8 mouse cellular contexts compared by ENCODE assay signal in the genomic region with DNA sequence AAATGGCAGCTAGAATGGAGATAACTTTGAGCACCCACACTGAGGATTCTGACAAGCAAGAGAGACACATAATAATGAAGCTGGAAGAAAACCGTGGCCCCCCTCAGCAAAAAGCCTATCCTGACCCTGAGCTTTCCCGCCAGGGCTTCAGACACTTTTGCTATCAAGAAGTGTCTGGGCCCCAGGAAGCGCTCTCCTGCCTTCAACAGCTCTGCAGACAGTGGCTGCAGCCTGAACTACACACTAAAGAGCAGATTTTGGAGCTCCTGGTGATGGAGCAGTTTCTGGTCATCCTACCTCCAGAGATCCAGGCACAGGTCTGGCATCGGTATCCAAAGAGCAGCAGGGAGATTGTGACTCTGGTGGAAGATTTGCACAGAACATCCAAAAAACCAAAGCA. TPM values are rescaled to one million over a fixed set of nuclear protein-coding genes. Genes with fewer than 3 reads are reported as not detected.
DNase-seq lines count a peak whose midpoint lies in the region; ATAC-seq and TF ChIP-seq lines count a peak whose summit lies in the region.

No protein-coding gene starts in this region.

- no peak overlapping the region for H3K27ac ChIP-seq in forebrain, postnatal 0 days (ENCODE audit: low read depth, low read length)
- no peak overlapping the region for H3K27ac ChIP-seq in midbrain, embryonic 10.5 days (replicated peaks)

- peak overlapping the region; percentile 71 for H3K4me2 ChIP-seq in forebrain, postnatal 0 days (ENCODE audit: low read depth)

- H3K4me1 ChIP-seq in forebrain, postnatal 0 days (ENCODE audit: insufficient read depth) = peaks cover 8% of the 10 kb centered on the region
- peaks cover 13% of the 10 kb centered on the region for H3K4me1 ChIP-seq in midbrain, embryonic 10.5 days

- peak; percentile 14 for DNase-seq in kidney, adult 9 months
- DNase-seq in kidney, adult 11 months = no peak
- peak; percentile 54 for DNase-seq in R1 (ENCODE audit: low read depth, low spot score)
- no peak for DNase-seq in forebrain, postnatal 0 days
- DNase-seq in midbrain, embryonic 10.5 days (ENCODE audit: low spot score) = no peak
- DNase-seq in left cerebral cortex, adult 11 months (ENCODE audit: low spot score) = no peak
- DNase-seq in Muller cell, postnatal 12 days (ENCODE audit: inconsistent ontology term) = no peak
- DNase-seq in thymus, postnatal 25 days = no peak

- H3K9me3 ChIP-seq in forebrain, postnatal 0 days (ENCODE audit: low read length) = no peaks in the 10 kb centered on the region
- H3K9me3 ChIP-seq in midbrain, embryonic 10.5 days (replicated peaks) = no peaks in the 10 kb centered on the region

- H3K9ac ChIP-seq in forebrain, postnatal 0 days = peak overlapping the region; percentile 64

- H3K4me3 ChIP-seq in forebrain, postnatal 0 days (ENCODE audit: low read depth, low read length) = peak overlapping the region; percentile 54
- peak overlapping the region; percentile 75 for H3K4me3 ChIP-seq in midbrain, embryonic 10.5 days

- H3K36me3 ChIP-seq in forebrain, postnatal 0 days (ENCODE audit: insufficient read depth) = no peaks in the 10 kb centered on the region
- no peaks in the 10 kb centered on the region for H3K36me3 ChIP-seq in midbrain, embryonic 10.5 days

- no peak for ATAC-seq in forebrain, postnatal 0 days

- no peak for TF ChIP-seq CTCF in forebrain, postnatal 0 days (IDR thresholded peaks at IDR 0.05; ENCODE audit: low read depth)

- WGBS in forebrain, postnatal 0 days = 64% methylated on average over 4 of the region's 4 CpGs
- 71% methylated on average over 4 of the region's 4 CpGs for whole genome bisulfite sequencing in midbrain, embryonic 10.5 days

- no peaks in the 10 kb centered on the region for H3K27me3 ChIP-seq in forebrain, postnatal 0 days (ENCODE audit: insufficient read depth, low read length)
- H3K27me3 ChIP-seq in midbrain, embryonic 10.5 days (ENCODE audit: low read depth, poor library complexity, severe bottlenecking) = no peaks in the 10 kb centered on the region

RNA-seq across cellular contexts. Expression of gene Zfp174, which starts 0.8 kb away (rescaled TPM):
- 3.9 and 4.4 TPM in 2 replicates for total RNA-seq in forebrain, postnatal 0 days (2014; rRNA removed)
- polyA plus RNA-seq in forebrain, postnatal 0 days (2015; fragmentation: Nextera tagmentation; extraction: Ambion mirVana) = 1.2 and 1.9 TPM in 2 replicates
- 1.00 and 1.3 TPM in 2 replicates for polyA plus RNA-seq in midbrain, embryonic 10.5 days (2016; fragmentation: Nextera tagmentation; extraction: Ambion mirVana)

RNA-seq across cellular contexts. Expression of gene Olfr15, which starts 17.2 kb away (rescaled TPM):
- not detected in 2 replicates for total RNA-seq in forebrain, postnatal 0 days (2014; rRNA removed)
- polyA plus RNA-seq in forebrain, postnatal 0 days (2015; fragmentation: Nextera tagmentation; extraction: Ambion mirVana) = not detected in 2 replicates
- polyA plus RNA-seq in midbrain, embryonic 10.5 days (2016; fragmentation: Nextera tagmentation; extraction: Ambion mirVana) = not detected in 2 replicates

RNA-seq across cellular contexts. Expression of gene Naa60, which starts 24.3 kb away (rescaled TPM):
- total RNA-seq in forebrain, postnatal 0 days (2014; rRNA removed) = 61.6 and 81.1 TPM in 2 replicates
- polyA plus RNA-seq in forebrain, postnatal 0 days (2015; fragmentation: Nextera tagmentation; extraction: Ambion mirVana) = 86.1 and 97.1 TPM in 2 replicates
- polyA plus RNA-seq in midbrain, embryonic 10.5 days (2016; fragmentation: Nextera tagmentation; extraction: Ambion mirVana) = 60.7 and 68.7 TPM in 2 replicates

RNA-seq across cellular contexts. Expression of gene Zfp597, which starts 36.5 kb away (rescaled TPM):
- 38.2 and 54.8 TPM in 2 replicates for total RNA-seq in forebrain, postnatal 0 days (2014; rRNA removed)
- polyA plus RNA-seq in forebrain, postnatal 0 days (2015; fragmentation: Nextera tagmentation; extraction: Ambion mirVana) = 6.5 and 10.4 TPM in 2 replicates
- 7.0 and 10.8 TPM in 2 replicates for polyA plus RNA-seq in midbrain, embryonic 10.5 days (2016; fragmentation: Nextera tagmentation; extraction: Ambion mirVana)

RNA-seq across cellular contexts. Expression of gene Gm20695, which starts 36.6 kb away (rescaled TPM):
- 5.6 and 10.3 TPM in 2 replicates for total RNA-seq in forebrain, postnatal 0 days (2014; rRNA removed)
- polyA plus RNA-seq in forebrain, postnatal 0 days (2015; fragmentation: Nextera tagmentation; extraction: Ambion mirVana) = 0.87 and 2.4 TPM in 2 replicates
- polyA plus RNA-seq in midbrain, embryonic 10.5 days (2016; fragmentation: Nextera tagmentation; extraction: Ambion mirVana) = 4.1 and 5.1 TPM in 2 replicates

Comparison
In these comparisons a context has a peak if more than half of its experiments do, and no peak if none do; other contexts are left out.
1. DNase-seq: peak in kidney, adult 9 months (single experiment) and R1 (single experiment); none in kidney, adult 11 months (single experiment), forebrain, postnatal 0 days (single experiment), midbrain, embryonic 10.5 days (single experiment), left cerebral cortex, adult 11 months (single experiment), Muller cell, postnatal 12 days (single experiment) and thymus, postnatal 25 days (single experiment).